Mouse (Mus musculus) lung, embryonic 15.5 days (tissue): ENCODE data around the gene Capn7. TPM values are rescaled to one million over a fixed set of nuclear protein-coding genes. Genes with fewer than 3 reads are reported as not detected.

Source experiments
- ATAC-seq: fragments of 200-750 bp; cut with Nextera tagmentation; 2 replicates; pipeline ENCODE4 v1.8.0; 2017; ENCODE audit warnings: moderate number of reproducible peaks, borderline replicate concordance; ENCODE audit not compliant: low FRiP score, low TSS enrichment; ENCODE audit errors: extremely low read depth
- H3K27ac ChIP-seq: fragments of 300-500 bp; sonication (generic); 2 replicates; pipeline ENCODE4 v1.5.1; 2015; ENCODE audit warnings: moderate library complexity, mild to moderate bottlenecking, inconsistent platforms
- H3K27me3 ChIP-seq: fragments of 300-500 bp; sonication (generic); 2 replicates; pipeline ENCODE4 v1.6.1; 2015; ENCODE audit warnings: inconsistent platforms
- H3K36me3 ChIP-seq: fragments of 300-500 bp; sonication (generic); 2 replicates; pipeline ENCODE4 v1.6.1; 2015; ENCODE audit warnings: inconsistent platforms
- H3K4me1 ChIP-seq: fragments of 300-500 bp; sonication (generic); 2 replicates; pipeline ENCODE4 v1.6.1; 2015; ENCODE audit warnings: inconsistent platforms
- H3K4me2 ChIP-seq: fragments of 300-500 bp; sonication (generic); 2 replicates; pipeline ENCODE4 v1.6.1; 2015; ENCODE audit warnings: inconsistent platforms, mild to moderate bottlenecking, moderate library complexity
- H3K4me3 ChIP-seq: fragments of 300-500 bp; sonication (generic); 2 replicates; pipeline ENCODE4 v1.5.1; 2015; ENCODE audit warnings: mild to moderate bottlenecking, inconsistent platforms
- H3K9ac ChIP-seq: fragments of 300-500 bp; sonication (generic); 2 replicates; pipeline ENCODE4 v1.6.1; 2015; ENCODE audit warnings: inconsistent platforms
- H3K9me3 ChIP-seq: fragments of 300-500 bp; sonication (generic); 2 replicates; pipeline ENCODE4 v1.6.1; 2016; ENCODE audit warnings: inconsistent platforms
- WGBS: fragments of 180-500 bp; shearing (Covaris S2); methylation state at CpG from one replicate; pipeline ENCODE4 v1.1.7; 2015; 5-methylcytosine and 5-hydroxymethylcytosine counted together
- polyA plus RNA-seq: library from polyadenylated mRNA; unstranded; fragments of >200 nt; fragmentation: Nextera tagmentation; extraction: Ambion mirVana; gene quantifications from 2 replicates; pipeline ENCODE4 v1.2.1, GENCODE M21; 2015

The Capn7 gene
- polyA plus RNA-seq: 34.8 and 37.2 TPM in 2 replicates

- H3K9me3 ChIP-seq: no peaks in the 10 kb centered on the region
- peak; percentile 97 for ATAC-seq
- whole genome bisulfite sequencing: under 1% methylated on average over 76 of the region's 78 CpGs
- peak within 1 kb of the TSS; percentile 86 for H3K9ac ChIP-seq
- no peaks in the 10 kb centered on the region for H3K27me3 ChIP-seq
- peak within 1 kb of the TSS; percentile 72 for H3K4me2 ChIP-seq
- H3K36me3 ChIP-seq: peaks cover 6% of the 10 kb centered on the region; the same call in 1 of the 2 replicates
- H3K4me1 ChIP-seq: peaks cover 14% of the 10 kb centered on the region
- peak within 1 kb of the TSS; percentile 85 for H3K4me3 ChIP-seq
- H3K27ac ChIP-seq: peak within 1 kb of the TSS; percentile 96
Observed at GRCm38 (mm10) chr14:31336369-31337155, at the start of gene Capn7. Gene Capn7, plus strand, starts transcription at chr14:31336638.

- H3K9ac ChIP-seq: no peak overlapping the region
- no peak overlapping the region for H3K27ac ChIP-seq
- 55% methylated on average over 3 of the region's 3 CpGs for WGBS
- no peaks in the 10 kb centered on the region for H3K36me3 ChIP-seq
- no peak for ATAC-seq
- no peak overlapping the region for H3K4me3 ChIP-seq
- H3K9me3 ChIP-seq: no peaks in the 10 kb centered on the region
- H3K4me2 ChIP-seq: no peak overlapping the region
- no peaks in the 10 kb centered on the region for H3K4me1 ChIP-seq
- H3K27me3 ChIP-seq: no peaks in the 10 kb centered on the region
Observed at GRCm38 (mm10) chr14:31313192-31313591, 23.2 kb upstream of the Capn7 start.

GRCm38 (mm10) chr14:31316613-31317012 is 19.8 kb upstream of the Capn7 start:
- no peaks in the 10 kb centered on the region for H3K36me3 ChIP-seq
- H3K9ac ChIP-seq: no peak overlapping the region
- no peaks in the 10 kb centered on the region for H3K9me3 ChIP-seq
- no peak overlapping the region for H3K27ac ChIP-seq
- WGBS: 51% methylated on average over 12 of the region's 12 CpGs
- H3K4me2 ChIP-seq: no peak overlapping the region
- ATAC-seq: no peak
- H3K27me3 ChIP-seq: no peaks in the 10 kb centered on the region
- H3K4me1 ChIP-seq: no peaks in the 10 kb centered on the region
- no peak overlapping the region for H3K4me3 ChIP-seq

- no peak overlapping the region for H3K4me2 ChIP-seq
- no peak overlapping the region for H3K27ac ChIP-seq
- 79% methylated on average over 3 of the region's 3 CpGs for WGBS
- no peaks in the 10 kb centered on the region for H3K36me3 ChIP-seq
- no peaks in the 10 kb centered on the region for H3K4me1 ChIP-seq
- H3K27me3 ChIP-seq: no peaks in the 10 kb centered on the region
- ATAC-seq: no peak
- H3K4me3 ChIP-seq: no peak overlapping the region
- H3K9ac ChIP-seq: no peak overlapping the region
- no peaks in the 10 kb centered on the region for H3K9me3 ChIP-seq
Observed at GRCm38 (mm10) chr14:31317754-31318153, 18.7 kb upstream of the Capn7 start.

GRCm38 (mm10) chr14:31319546-31319945 is 16.9 kb upstream of the Capn7 start:
- H3K27me3 ChIP-seq: no peaks in the 10 kb centered on the region
- 76% methylated on average over 10 of the region's 10 CpGs for WGBS

GRCm38 (mm10) chr14:31321181-31321580 is 15.3 kb upstream of the Capn7 start:
- WGBS: 79% methylated on average over 11 of the region's 11 CpGs
- Histone ChIP-seq H3K36me3 (no peaks in the 10 kb centered on the region), H3K9me3 (no peaks in the 10 kb centered on the region), H3K27ac (no peak overlapping the region), H3K4me2 (no peak overlapping the region), H3K27me3 (no peaks in the 10 kb centered on the region), H3K4me3 (no peak overlapping the region), H3K4me1 (0 out of 2 replicates have a peak, but pooled peaks cover 7% of the 10 kb centered on the region), H3K9ac (no peak overlapping the region)
- ATAC-seq: no peak

More at GRCm38 (mm10) chr14:31319546-31319945, 16.9 kb upstream of the Capn7 start:
- H3K4me2 ChIP-seq: no peak overlapping the region
- H3K4me1 ChIP-seq: 0 out of 2 replicates have a peak, but pooled peaks cover 7% of the 10 kb centered on the region
- no peak overlapping the region for H3K9ac ChIP-seq
- no peaks in the 10 kb centered on the region for H3K36me3 ChIP-seq
- no peak overlapping the region for H3K27ac ChIP-seq
- no peaks in the 10 kb centered on the region for H3K9me3 ChIP-seq
- no peak for ATAC-seq
- H3K4me3 ChIP-seq: no peak overlapping the region

- 85% methylated on average over 3 of the region's 3 CpGs for WGBS
- no peaks in the 10 kb centered on the region for H3K27me3 ChIP-seq
- ATAC-seq: no peak
- H3K4me2 ChIP-seq: no peak overlapping the region
- no peaks in the 10 kb centered on the region for H3K9me3 ChIP-seq
- H3K27ac ChIP-seq: no peak overlapping the region
- H3K36me3 ChIP-seq: no peaks in the 10 kb centered on the region
- H3K4me1 ChIP-seq: 0 out of 2 replicates have a peak, but pooled peaks cover 7% of the 10 kb centered on the region
- H3K4me3 ChIP-seq: no peak overlapping the region
- H3K9ac ChIP-seq: no peak overlapping the region
Observed at GRCm38 (mm10) chr14:31322191-31322590, 14.2 kb upstream of the Capn7 start.

GRCm38 (mm10) chr14:31323189-31323588 is 13.2 kb upstream of the Capn7 start:
- no peak for ATAC-seq
- no peaks in the 10 kb centered on the region for H3K27me3 ChIP-seq
- H3K4me1 ChIP-seq: 0 out of 2 replicates have a peak, but pooled peaks cover 7% of the 10 kb centered on the region
- no peaks in the 10 kb centered on the region for H3K36me3 ChIP-seq
- H3K4me3 ChIP-seq: peak overlapping the region; percentile 39; the same call in 1 of the 2 replicates
- H3K9me3 ChIP-seq: no peaks in the 10 kb centered on the region
- whole genome bisulfite sequencing: 74% methylated on average over 4 of the region's 4 CpGs
- H3K4me2 ChIP-seq: peak overlapping the region; percentile 66
- H3K9ac ChIP-seq: no peak overlapping the region
- no peak overlapping the region for H3K27ac ChIP-seq

GRCm38 (mm10) chr14:31323849-31324792 is 12.3 kb upstream of the Capn7 start, which contains the start of gene Dnah1:
Gene Dnah1, minus strand, starts transcription at chr14:31323896.
- peak; percentile 53; the same call in 1 of the 2 replicates for ATAC-seq
- WGBS: 27% methylated on average over 28 of the region's 28 CpGs
- no peak within 1 kb of the TSS for H3K27ac ChIP-seq

GRCm38 (mm10) chr14:31324851-31325250 is 11.6 kb upstream of the Capn7 start:
- Histone ChIP-seq H3K4me3 (no peak overlapping the region), H3K27me3 (no peaks in the 10 kb centered on the region), H3K4me2 (no peak overlapping the region), H3K9me3 (no peaks in the 10 kb centered on the region), H3K9ac (no peak overlapping the region), H3K27ac (no peak overlapping the region), H3K4me1 (0 out of 2 replicates have a peak, but pooled peaks cover 7% of the 10 kb centered on the region), H3K36me3 (no peaks in the 10 kb centered on the region)
- 68% methylated on average over 10 of the region's 10 CpGs for WGBS
- no peak for ATAC-seq

More at GRCm38 (mm10) chr14:31323849-31324792, 12.3 kb upstream of the Capn7 start, which contains the start of gene Dnah1:
- Histone ChIP-seq H3K27me3 (no peaks in the 10 kb centered on the region), H3K4me1 (0 out of 2 replicates have a peak, but pooled peaks cover 7% of the 10 kb centered on the region), H3K9me3 (no peaks in the 10 kb centered on the region), H3K4me3 (peak within 1 kb of the TSS; percentile 39), H3K9ac (peak within 1 kb of the TSS; percentile 40), H3K36me3 (no peaks in the 10 kb centered on the region), H3K4me2 (peak within 1 kb of the TSS; percentile 66)

- Histone ChIP-seq H3K36me3 (no peaks in the 10 kb centered on the region), H3K9ac (no peak overlapping the region), H3K9me3 (no peaks in the 10 kb centered on the region), H3K4me1 (0 out of 2 replicates have a peak, but pooled peaks cover 7% of the 10 kb centered on the region), H3K27me3 (no peaks in the 10 kb centered on the region), H3K27ac (no peak overlapping the region), H3K4me2 (no peak overlapping the region), H3K4me3 (no peak overlapping the region)
- ATAC-seq: no peak
- WGBS: 38% methylated on average over 5 of the region's 5 CpGs
Observed at GRCm38 (mm10) chr14:31325551-31325950, 10.9 kb upstream of the Capn7 start.
